Mouse (Mus musculus): ENCODE data around the gene Sirpa.

DNA sequence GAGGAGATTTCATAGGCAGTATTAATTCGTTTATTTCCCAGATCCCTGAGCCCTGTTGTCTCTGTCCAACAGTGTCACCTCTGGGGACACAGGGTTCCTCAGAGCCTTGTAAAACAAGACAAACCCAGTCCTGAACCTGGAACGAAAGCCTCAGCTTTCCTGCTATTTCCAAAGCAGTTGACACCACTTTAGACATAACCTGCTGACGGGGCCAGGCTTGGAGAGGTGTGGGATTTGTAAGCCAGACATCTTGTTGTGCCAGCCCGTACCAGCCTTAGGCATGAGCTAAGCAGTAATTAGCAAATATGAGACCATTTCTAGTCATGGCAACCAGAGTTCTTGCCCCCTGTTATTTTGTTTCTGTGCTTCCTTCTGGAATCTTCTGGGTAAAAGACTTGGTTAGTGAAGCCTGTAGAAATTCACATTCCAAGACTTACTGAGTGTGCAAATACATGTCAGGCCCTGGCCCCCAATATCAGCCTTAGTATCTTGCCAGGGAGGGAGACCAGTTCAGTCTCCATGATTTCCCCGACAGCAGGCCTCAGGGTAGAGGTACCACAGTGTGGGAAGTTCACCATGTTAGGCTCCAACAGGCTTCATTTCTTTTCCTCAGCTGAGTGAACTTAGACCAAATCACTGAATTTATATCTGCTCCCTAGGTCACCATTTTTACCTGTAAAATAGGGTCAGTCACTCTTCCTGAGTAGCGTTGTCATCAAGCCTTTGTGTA, 36.0 kb downstream of the Sirpa start:
- TF ChIP-seq HCFC1 (IDR thresholded peaks at IDR 0.05; ENCODE audit: borderline replicate concordance, insufficient read depth, low read length): no peak
- TF ChIP-seq CHD2 (IDR thresholded peaks at IDR 0.05; ENCODE audit: low read depth, low read length): no peak
- no peak for TF ChIP-seq MAFK (IDR thresholded peaks at IDR 0.05; ENCODE audit: insufficient read depth, low read depth, low read length)
- TF ChIP-seq ZC3H11A (IDR thresholded peaks at IDR 0.05; ENCODE audit: borderline replicate concordance, low read depth, low read length): no peak
- no peak for TF ChIP-seq ZNF384 (IDR thresholded peaks at IDR 0.05; ENCODE audit: low read depth, low read length)

All from ES-E14 (cell line).